Mouse (Mus musculus) brown adipose tissue, adult 24 weeks (tissue): ENCODE data around the gene Vps45. TPM values are rescaled to one million over a fixed set of nuclear protein-coding genes. Genes with fewer than 3 reads are reported as not detected.
A peak's percentile ranks its signal among the peaks of the same experiment; 100 is the strongest.

Source experiments
- H3K27ac ChIP-seq: fragments of 200-500 bp; replicated peaks from 2 replicates; pipeline ENCODE4 v1.5.1; 2012; ENCODE audit warnings: low read depth, mild to moderate bottlenecking, low read length
- H3K4me1 ChIP-seq: fragments of 200-500 bp; 2 replicates; pipeline ENCODE4 v1.6.1; 2012; ENCODE audit warnings: low read length, mixed read lengths; ENCODE audit not compliant: control insufficient read depth, insufficient read depth, insufficient read length
- H3K4me3 ChIP-seq: fragments of 200-500 bp; 2 replicates; pipeline ENCODE4 v1.5.1; 2012; ENCODE audit warnings: low read depth, mild to moderate bottlenecking, low read length, moderate library complexity; ENCODE audit not compliant: insufficient read depth
- polyA plus RNA-seq: library from polyadenylated mRNA; stranded (reverse); fragments of >200 nt; gene quantifications from 2 replicates; pipeline ENCODE4 v1.2.4, GENCODE M21; 2012; ENCODE audit not compliant: missing spikeins, insufficient read depth, insufficient read length

The Vps45 gene
- polyA plus RNA-seq: 16.6 and 23.7 TPM in 2 replicates

DNA sequence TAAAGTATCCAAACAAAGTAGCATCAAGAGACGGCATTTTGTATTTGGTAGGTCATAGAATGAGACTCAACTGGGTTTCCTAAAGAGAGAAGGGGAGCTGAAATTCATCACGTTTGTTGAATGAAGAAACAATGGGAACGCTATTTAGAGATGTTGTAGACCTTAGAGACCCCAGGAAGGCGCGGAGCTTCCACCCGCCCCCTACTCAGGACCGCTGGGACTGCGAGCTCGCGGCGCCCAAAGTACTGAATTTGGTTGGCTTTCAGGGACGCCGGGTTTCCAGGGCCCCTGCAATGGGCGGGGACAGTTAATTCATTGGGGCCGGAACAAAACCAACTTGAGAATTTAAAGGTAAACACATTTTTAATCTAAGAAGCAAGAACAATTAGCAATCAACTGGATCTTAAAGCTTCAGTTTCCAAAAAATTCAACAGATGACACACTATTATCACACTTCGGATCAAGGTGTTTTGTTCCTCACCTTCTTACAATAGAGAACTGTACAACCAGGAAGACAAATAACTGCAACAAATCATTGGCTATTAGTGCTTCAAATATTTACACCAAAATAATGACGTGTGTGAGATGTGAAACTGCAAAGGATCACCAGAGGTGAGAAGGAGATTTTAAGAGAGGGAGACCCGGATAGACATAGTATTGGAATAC lies at the start of gene Vps45:
Gene Vps45 (minus strand): TSS at position 236 of the 666 bp plus-strand sequence.
- Histone ChIP-seq H3K4me3 (peak within 1 kb of the TSS; percentile 80), H3K4me1 (no peaks in the 10 kb centered on the region), H3K27ac (peak within 1 kb of the TSS; percentile 53)

GRCm38 (mm10) chr3:96106151-96106550 lies 47.9 kb upstream of the Vps45 start:
- Histone ChIP-seq H3K27ac (no peak overlapping the region), H3K4me3 (no peak overlapping the region), H3K4me1 (peaks cover 3% of the 10 kb centered on the region; the same call in 1 of the 2 replicates)

- peaks cover 3% of the 10 kb centered on the region; the same call in 1 of the 2 replicates for H3K4me1 ChIP-seq
- 0 out of 2 replicates have a peak overlapping the region, but pooled peaks have one; percentile 5 for H3K27ac ChIP-seq
- H3K4me3 ChIP-seq: peak overlapping the region; percentile 88
Measured at GRCm38 (mm10) chr3:96105232-96105747, 47.0 kb upstream of the Vps45 start.

DNA sequence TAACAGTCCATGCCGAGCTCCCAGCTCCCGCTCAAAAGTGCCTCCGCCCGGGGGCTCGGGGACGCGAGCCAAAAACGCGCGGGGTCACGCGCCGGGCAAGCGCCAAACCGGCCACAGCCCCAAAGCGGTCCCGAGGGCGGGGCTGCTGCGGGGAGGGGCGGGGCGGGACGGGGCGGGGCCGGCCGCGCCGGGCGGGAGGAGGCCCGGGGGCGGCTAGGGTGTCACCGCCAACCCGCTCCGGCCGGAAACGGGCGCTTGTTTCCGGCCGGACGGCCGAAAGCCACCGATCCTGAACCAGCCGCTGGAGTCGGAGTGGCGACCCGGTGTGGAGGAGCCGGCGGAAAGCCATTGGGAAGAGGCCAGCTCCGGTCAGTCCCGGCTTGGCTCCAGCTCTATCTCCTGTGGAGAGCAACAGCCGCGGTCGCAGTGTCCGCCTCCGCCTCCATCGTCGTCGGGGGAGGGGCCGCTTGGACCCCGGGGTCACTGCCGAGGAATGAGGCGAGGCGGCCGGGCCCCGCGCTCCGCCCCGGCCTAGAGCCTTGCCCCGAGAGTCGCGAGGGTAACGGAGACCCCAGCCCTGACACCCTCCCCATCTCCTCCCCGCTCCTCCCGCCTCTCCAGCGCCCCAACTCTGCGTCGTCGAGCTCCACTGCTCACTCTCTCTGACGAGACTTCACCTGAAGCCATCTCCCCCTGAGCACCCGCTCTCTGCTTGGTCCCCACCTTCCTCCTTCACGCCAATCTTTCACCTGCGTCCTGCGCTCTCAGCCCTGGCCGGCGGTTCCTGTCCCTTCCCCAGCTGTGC lies 46.2 kb upstream of the Vps45 start, which contains the start of gene Otud7b:
Gene Otud7b (plus strand): TSS at position 267 of the 805 bp plus-strand sequence.
- H3K4me1 ChIP-seq: peaks cover 3% of the 10 kb centered on the region; the same call in 1 of the 2 replicates
- H3K27ac ChIP-seq: peak within 1 kb of the TSS; percentile 83
- H3K4me3 ChIP-seq: peak within 1 kb of the TSS; percentile 88

- Histone ChIP-seq H3K4me1 (peaks cover 3% of the 10 kb centered on the region; the same call in 1 of the 2 replicates), H3K4me3 (peak overlapping the region; percentile 81), H3K27ac (peak overlapping the region; percentile 83)
Measured at GRCm38 (mm10) chr3:96103901-96104260, 45.6 kb upstream of the Vps45 start.

- Histone ChIP-seq H3K4me3 (peak overlapping the region; percentile 31), H3K4me1 (peaks cover 3% of the 10 kb centered on the region; the same call in 1 of the 2 replicates), H3K27ac (no peak overlapping the region)
Measured at GRCm38 (mm10) chr3:96102100-96102872, 44.0 kb upstream of the Vps45 start.

- Histone ChIP-seq H3K4me3 (no peak overlapping the region), H3K27ac (no peak overlapping the region), H3K4me1 (peaks cover 5% of the 10 kb centered on the region; the same call in 1 of the 2 replicates)
Measured at GRCm38 (mm10) chr3:96098616-96099267, 40.5 kb upstream of the Vps45 start.

- H3K4me3 ChIP-seq: no peak overlapping the region
Measured at GRCm38 (mm10) chr3:96098168-96098567, 39.9 kb upstream of the Vps45 start.

DNA sequence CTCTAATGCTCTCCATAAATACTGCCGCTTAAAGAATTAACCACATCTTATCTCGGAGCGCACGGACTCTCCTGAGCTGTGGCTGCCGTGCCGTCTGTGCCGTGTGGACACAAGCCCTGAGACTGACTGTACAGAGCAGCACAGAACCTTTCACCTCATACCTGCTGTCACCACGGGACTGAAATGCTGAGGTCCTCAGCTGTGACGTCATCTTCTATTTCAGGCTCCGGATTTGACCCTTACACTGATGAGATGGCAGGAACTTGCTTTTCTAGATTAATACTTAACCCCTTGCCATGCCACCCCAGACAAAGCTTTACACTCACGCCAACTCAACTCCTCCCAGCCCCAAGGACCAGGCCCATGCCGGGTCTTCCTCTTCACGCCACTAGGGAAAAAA lies 35.9 kb upstream of the Vps45 start:
- 0 out of 2 replicates have a peak, but pooled peaks cover 2% of the 10 kb centered on the region for H3K4me1 ChIP-seq
- no peak overlapping the region for H3K4me3 ChIP-seq
- no peak overlapping the region for H3K27ac ChIP-seq

More at GRCm38 (mm10) chr3:96098168-96098567, 39.9 kb upstream of the Vps45 start:
- no peak overlapping the region for H3K27ac ChIP-seq
- H3K4me1 ChIP-seq: peaks cover 5% of the 10 kb centered on the region; the same call in 1 of the 2 replicates

GRCm38 (mm10) chr3:96093509-96093908 lies 35.2 kb upstream of the Vps45 start:
- Histone ChIP-seq H3K4me1 (0 out of 2 replicates have a peak, but pooled peaks cover 2% of the 10 kb centered on the region), H3K4me3 (no peak overlapping the region), H3K27ac (no peak overlapping the region)

GRCm38 (mm10) chr3:96091966-96092365 lies 33.7 kb upstream of the Vps45 start:
- Histone ChIP-seq H3K4me3 (no peak overlapping the region), H3K27ac (no peak overlapping the region), H3K4me1 (0 out of 2 replicates have a peak, but pooled peaks cover 2% of the 10 kb centered on the region)

DNA sequence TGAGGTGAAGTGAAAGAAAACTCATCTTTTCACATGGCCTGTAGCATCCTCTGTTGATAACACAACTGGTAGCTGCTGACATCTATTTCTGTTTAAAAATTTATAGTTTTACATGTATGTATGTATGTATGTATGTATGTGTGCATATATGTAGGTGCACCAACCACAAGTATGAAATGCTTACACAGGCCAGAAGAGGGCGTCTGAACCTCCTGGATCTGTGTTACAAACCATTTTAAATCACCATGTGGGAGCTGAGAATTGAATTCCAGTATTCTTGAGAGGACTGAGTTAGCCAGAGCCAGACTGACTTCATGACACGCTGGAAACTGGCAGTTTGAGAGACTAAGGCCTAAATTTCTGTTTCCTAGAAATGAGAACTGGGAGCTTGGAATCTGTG lies 32.9 kb upstream of the Vps45 start:
- Histone ChIP-seq H3K4me3 (no peak overlapping the region), H3K4me1 (0 out of 2 replicates have a peak, but pooled peaks cover 2% of the 10 kb centered on the region), H3K27ac (no peak overlapping the region)

DNA sequence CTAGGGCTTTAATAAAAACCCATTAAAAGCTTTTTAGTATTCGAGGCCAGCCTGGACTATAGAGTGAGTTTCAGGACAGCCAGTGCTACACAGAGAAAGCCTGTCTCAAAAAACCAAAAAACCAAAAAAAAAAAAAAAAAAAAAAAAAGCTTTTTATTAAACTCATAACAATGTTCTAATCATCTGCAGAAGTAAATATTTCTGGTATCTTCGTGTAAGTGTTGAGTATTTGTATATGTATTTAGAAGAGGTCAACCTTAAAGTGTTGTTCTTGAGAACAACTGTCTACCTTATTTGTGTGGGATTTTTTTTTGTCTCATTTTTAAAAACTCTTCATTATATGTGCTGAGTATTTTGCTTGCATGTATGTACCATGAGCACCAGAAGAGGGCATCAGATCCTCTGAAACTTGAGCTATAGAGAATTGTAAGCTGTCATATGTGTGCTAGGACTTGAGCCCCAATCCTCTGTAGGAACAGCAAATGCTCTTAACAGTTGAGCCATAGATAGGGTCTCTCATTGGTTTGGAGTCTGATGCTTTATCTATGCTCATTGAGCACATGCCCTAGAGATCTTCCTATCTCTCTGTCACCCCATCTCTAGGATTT lies 31.7 kb upstream of the Vps45 start:
- H3K27ac ChIP-seq: no peak overlapping the region
- H3K4me3 ChIP-seq: no peak overlapping the region
- 0 out of 2 replicates have a peak, but pooled peaks cover 2% of the 10 kb centered on the region for H3K4me1 ChIP-seq

- Histone ChIP-seq H3K4me3 (no peak overlapping the region), H3K27ac (no peak overlapping the region), H3K4me1 (no peaks in the 10 kb centered on the region)
Measured at GRCm38 (mm10) chr3:96087801-96088200, 29.5 kb upstream of the Vps45 start.
